ENCODE assay signal across 9 mouse cellular contexts in the genomic region with DNA sequence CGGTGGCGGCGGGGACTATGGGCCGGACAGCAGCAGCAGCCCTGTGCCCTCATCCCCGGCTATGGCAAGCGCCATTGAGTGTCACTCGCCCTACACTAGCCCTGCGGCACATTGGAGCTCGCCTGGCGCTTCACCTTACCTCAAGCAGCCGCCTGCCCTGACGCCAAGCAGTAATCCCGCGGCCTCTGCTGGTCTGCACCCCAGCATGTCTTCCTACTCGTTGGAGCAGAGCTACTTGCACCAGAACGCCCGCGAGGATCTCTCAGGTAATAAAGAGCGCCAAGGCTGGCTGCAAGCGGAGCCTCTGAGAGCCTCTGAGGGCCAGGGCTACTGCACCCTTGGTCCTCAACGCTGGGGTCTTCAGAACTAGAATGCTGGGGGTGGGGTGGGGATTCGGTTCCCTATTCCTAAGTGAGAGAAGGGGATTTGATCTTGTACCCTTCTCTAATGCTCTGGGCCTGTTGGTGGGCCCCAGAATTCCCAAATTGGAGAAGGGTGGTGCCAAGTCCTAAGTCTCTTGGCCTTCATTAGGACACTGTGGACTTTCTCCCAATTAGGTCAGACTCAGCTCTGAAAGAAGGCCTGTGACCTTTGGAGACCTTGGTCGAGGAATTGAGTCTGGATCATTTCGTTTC. TPM values are rescaled to one million over a fixed set of nuclear protein-coding genes. Genes with fewer than 3 reads are reported as not detected.
A peak's percentile ranks its signal among the peaks of the same experiment; 100 is the strongest.
DNase-seq lines count a peak whose midpoint lies in the region; ATAC-seq lines count a peak whose summit lies in the region.
"Had no signal": no experiment of that assay in that cellular context is flagged by ENCODE, and none has a peak within 500 bp of the region (broad histone marks: within the 10 kb centered on the region; RNA-seq: fewer than 3 reads in every experiment).

No protein-coding gene starts in this region.

- no peak for DNase-seq in kidney, postnatal 36 days
- DNase-seq in embryonic facial prominence, embryonic 10.5 days (ENCODE audit: low spot score), result peak; percentile 62
- peak; percentile 78 for DNase-seq in intestine, embryonic 14.5 days (ENCODE audit: low spot score)
- DNase-seq in left cerebral cortex, adult 9 months (ENCODE audit: low spot score in 2 of 2), result no peak
- DNase-seq in frontal cortex, postnatal 14 days (ENCODE audit: low spot score in 2 of 2), result no peak
- DNase-seq in urinary bladder, adult 2 months (ENCODE audit: low spot score), result no peak
- DNase-seq: thymus, postnatal 25 days had no signal

- H3K4me3 ChIP-seq in kidney, embryonic 16.5 days (ENCODE audit: low read length), result peak overlapping the region; percentile 45; the same call in 1 of the 2 replicates
- H3K4me3 ChIP-seq in embryonic facial prominence, embryonic 10.5 days, result peak overlapping the region; percentile 70
- H3K4me3 ChIP-seq in intestine, embryonic 14.5 days (ENCODE audit: low read depth, low read length), result peak overlapping the region; percentile 66
- H3K4me3 ChIP-seq in neural tube, embryonic 14.5 days (ENCODE audit: low read depth, low read length), result peak overlapping the region; percentile 32

- WGBS in kidney, embryonic 16.5 days, result 1% methylated on average over 24 of the region's 24 CpGs
- WGBS in embryonic facial prominence, embryonic 10.5 days, result under 1% methylated on average over 24 of the region's 24 CpGs
- 2% methylated on average over 24 of the region's 24 CpGs for WGBS in intestine, embryonic 14.5 days
- under 1% methylated on average over 24 of the region's 24 CpGs for WGBS in neural tube, embryonic 14.5 days

- H3K9ac ChIP-seq in kidney, embryonic 16.5 days (replicated peaks; ENCODE audit: low read length), result no peak overlapping the region
- peak overlapping the region; percentile 93 for H3K9ac ChIP-seq in intestine, embryonic 14.5 days (ENCODE audit: low read length)
- H3K9ac ChIP-seq in neural tube, embryonic 14.5 days (replicated peaks; ENCODE audit: low read depth, low read length), result peak overlapping the region; percentile 39; the same call in 1 of the 2 replicates

- H3K9me3 ChIP-seq in kidney, embryonic 16.5 days (ENCODE audit: low read length), result no peaks in the 10 kb centered on the region; the same call in 1 of the 2 replicates
- H3K9me3 ChIP-seq in embryonic facial prominence, embryonic 10.5 days, result no peaks in the 10 kb centered on the region
- H3K9me3 ChIP-seq in intestine, embryonic 14.5 days (ENCODE audit: control insufficient read depth, low read length), result no peaks in the 10 kb centered on the region
- H3K9me3 ChIP-seq in neural tube, embryonic 14.5 days (ENCODE audit: control insufficient read depth, low read length), result no peaks in the 10 kb centered on the region

- H3K27ac ChIP-seq in kidney, embryonic 16.5 days (ENCODE audit: low read length), result no peak overlapping the region
- H3K27ac ChIP-seq in embryonic facial prominence, embryonic 10.5 days (replicated peaks), result peak overlapping the region; percentile 86
- H3K27ac ChIP-seq in intestine, embryonic 14.5 days (ENCODE audit: low read depth), result peak overlapping the region; percentile 94
- H3K27ac ChIP-seq in neural tube, embryonic 14.5 days (ENCODE audit: low read depth, low read length), result 0 out of 2 replicates have a peak overlapping the region, but pooled peaks have one; percentile 44

- peak overlapping the region; percentile 75 for H3K4me2 ChIP-seq in kidney, embryonic 16.5 days (replicated peaks; ENCODE audit: low read depth, low read length)
- H3K4me2 ChIP-seq in intestine, embryonic 14.5 days (ENCODE audit: low read length), result peak overlapping the region; percentile 67
- no peak overlapping the region for H3K4me2 ChIP-seq in neural tube, embryonic 14.5 days (ENCODE audit: low read depth, low read length)

- peaks cover 99% of the 10 kb centered on the region for H3K27me3 ChIP-seq in kidney, embryonic 16.5 days (ENCODE audit: insufficient read depth, low read length)
- peaks cover 100% of the 10 kb centered on the region for H3K27me3 ChIP-seq in embryonic facial prominence, embryonic 10.5 days (replicated peaks; ENCODE audit: low read depth, poor library complexity, severe bottlenecking)
- peaks cover 84% of the 10 kb centered on the region for H3K27me3 ChIP-seq in intestine, embryonic 14.5 days (replicated peaks; ENCODE audit: control insufficient read depth, insufficient read depth, low read length)
- peaks cover 78% of the 10 kb centered on the region for H3K27me3 ChIP-seq in neural tube, embryonic 14.5 days (ENCODE audit: control insufficient read depth, insufficient read depth, low read length)

- H3K36me3 ChIP-seq in kidney, embryonic 16.5 days (ENCODE audit: insufficient read depth, low read length), result no peaks in the 10 kb centered on the region
- H3K36me3 ChIP-seq in embryonic facial prominence, embryonic 10.5 days (replicated peaks), result no peaks in the 10 kb centered on the region
- no peaks in the 10 kb centered on the region for H3K36me3 ChIP-seq in intestine, embryonic 14.5 days (ENCODE audit: control insufficient read depth, insufficient read depth, low read length)
- no peaks in the 10 kb centered on the region for H3K36me3 ChIP-seq in neural tube, embryonic 14.5 days (ENCODE audit: control insufficient read depth, insufficient read depth, low read length)

- 0 out of 2 replicates have a peak, but pooled peaks have one; percentile 36 for ATAC-seq in kidney, embryonic 16.5 days (ENCODE audit: low FRiP score, low TSS enrichment)
- no peak for ATAC-seq in intestine, embryonic 14.5 days (replicated peaks; ENCODE audit: low FRiP score, low TSS enrichment, low read depth)
- ATAC-seq in neural tube, embryonic 14.5 days (ENCODE audit: low read depth), result no peak

- H3K4me1 ChIP-seq in kidney, embryonic 16.5 days (ENCODE audit: insufficient read depth, low read length), result peaks cover 24% of the 10 kb centered on the region
- peaks cover 76% of the 10 kb centered on the region for H3K4me1 ChIP-seq in embryonic facial prominence, embryonic 10.5 days
- H3K4me1 ChIP-seq in intestine, embryonic 14.5 days (replicated peaks; ENCODE audit: control insufficient read depth, insufficient read depth, low read length), result no peaks in the 10 kb centered on the region
- H3K4me1 ChIP-seq in neural tube, embryonic 14.5 days (ENCODE audit: control insufficient read depth, insufficient read depth, low read length), result peaks cover 17% of the 10 kb centered on the region; the same call in 1 of the 2 replicates

RNA-seq across cellular contexts. Expression of a gene that starts 1.5 kb away (rescaled TPM):
- polyA plus RNA-seq in kidney, embryonic 16.5 days (2015; fragmentation: Nextera tagmentation; extraction: Ambion mirVana), result 0.61 TPM in 1 of 2 replicates, not detected in the other
- 10.8 and 12.8 TPM in 2 replicates for polyA plus RNA-seq in embryonic facial prominence, embryonic 10.5 days (2016; fragmentation: Nextera tagmentation; extraction: Ambion mirVana)
- 27.8 and 28.3 TPM in 2 replicates for polyA plus RNA-seq in intestine, embryonic 14.5 days (2014; fragmentation: Nextera tagmentation; extraction: Ambion mirVana)
- 3.4 and 4.5 TPM in 2 replicates for polyA plus RNA-seq in neural tube, embryonic 14.5 days (2014; fragmentation: Nextera tagmentation; extraction: Ambion mirVana)
- 14.1 and 15.0 TPM in 2 replicates for polyA plus RNA-seq in urinary bladder, adult 2 months (2012; rRNA removed)

Comparison
In these comparisons a context has a peak if more than half of its experiments do, and no peak if none do; other contexts are left out.
1. DNase-seq: peak in embryonic facial prominence, embryonic 10.5 days (single experiment) and intestine, embryonic 14.5 days (single experiment); none in kidney, postnatal 36 days (0 of 2), left cerebral cortex, adult 9 months (0 of 2), frontal cortex, postnatal 14 days (0 of 2) and urinary bladder, adult 2 months (single experiment).
2. Peak in every context shown above with its lines, with median percentiles within 50 percentile points of each other: H3K4me3 ChIP-seq.